Mouse (Mus musculus): ENCODE data around the gene Rpia.

- TF ChIP-seq CTCF (IDR thresholded peaks at IDR 0.05; ENCODE audit: low read depth) (no peak), EP300 (IDR thresholded peaks at IDR 0.05; ENCODE audit: low read depth) (no peak)
These were observed 7.2 kb downstream of the Rpia start for GRCm38 (mm10) chr6:70784811-70785210.

Measured in liver, embryonic 14.5 days (tissue).